Mouse (Mus musculus): ENCODE data around the gene Clic4. TPM values are rescaled to one million over a fixed set of nuclear protein-coding genes. Genes with fewer than 3 reads are reported as not detected.
"Not testable (repeated sequence)": the region's sequence is repeated elsewhere in the genome, so short reads cannot be mapped to it uniquely, and the experiment has no call there.

The Clic4 gene
- polyA plus RNA-seq, 1 experiment from 2014 or later, result 114 TPM

GRCm38 (mm10) chr4:135197857-135198256, 74.8 kb downstream of the Clic4 start:
- no peak for ATAC-seq (replicated peaks)
- Histone ChIP-seq H3K27ac (replicated peaks) (no peak overlapping the region), H3K4me3 (no peak overlapping the region), H3K27me3 (no peaks in the 10 kb centered on the region), H3K9me3 (no peaks in the 10 kb centered on the region), H3K36me3 (no peaks in the 10 kb centered on the region), H3K4me2 (replicated peaks) (no peak overlapping the region), H3K4me1 (no peaks in the 10 kb centered on the region), H3K9ac (replicated peaks) (no peak overlapping the region)
- WGBS, result 77% methylated on average over 8 of the region's 8 CpGs

- Histone ChIP-seq H3K9me3 (no peaks in the 10 kb centered on the region), H3K36me3 (no peaks in the 10 kb centered on the region), H3K9ac (replicated peaks) (no peak overlapping the region), H3K27me3 (no peaks in the 10 kb centered on the region), H3K4me3 (no peak overlapping the region), H3K4me2 (replicated peaks) (no peak overlapping the region), H3K27ac (replicated peaks) (no peak overlapping the region), H3K4me1 (no peaks in the 10 kb centered on the region)
- 88% methylated on average over 5 of the region's 5 CpGs for WGBS
- no peak for ATAC-seq (replicated peaks)
Observed at GRCm38 (mm10) chr4:135192841-135193240, 79.8 kb downstream of the Clic4 start.

DNA sequence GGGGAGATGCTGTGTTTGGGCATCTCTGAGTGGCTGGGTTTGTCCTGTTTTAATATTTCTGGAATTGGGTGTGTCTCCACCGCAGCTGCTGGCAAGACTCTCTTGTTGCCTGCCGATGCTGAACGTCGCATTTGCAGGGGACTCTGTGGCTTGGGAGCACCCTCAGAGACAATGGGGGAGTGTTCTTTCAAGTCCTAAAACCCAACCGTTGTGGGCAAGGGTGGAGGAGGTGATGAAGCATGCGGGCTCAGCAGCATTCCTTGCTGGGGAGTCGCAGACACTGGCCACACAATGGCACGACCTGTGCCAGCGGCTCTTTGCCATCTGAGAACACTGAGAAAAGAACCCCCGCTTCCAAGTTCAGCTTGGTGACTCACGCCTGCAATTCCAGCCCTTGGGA, 81.0 kb downstream of the Clic4 start:
- Histone ChIP-seq H3K9ac (replicated peaks) (no peak overlapping the region), H3K27me3 (no peaks in the 10 kb centered on the region), H3K36me3 (no peaks in the 10 kb centered on the region), H3K4me1 (no peaks in the 10 kb centered on the region), H3K4me2 (replicated peaks) (no peak overlapping the region), H3K4me3 (no peak overlapping the region), H3K9me3 (no peaks in the 10 kb centered on the region), H3K27ac (replicated peaks) (no peak overlapping the region)
- ATAC-seq (replicated peaks), result no peak
- WGBS, result 81% methylated on average over 11 of the region's 11 CpGs

- H3K36me3 ChIP-seq, result no peaks in the 10 kb centered on the region
- H3K9me3 ChIP-seq, result no peaks in the 10 kb centered on the region
- H3K4me2 ChIP-seq (replicated peaks), result no peak overlapping the region
- no peak overlapping the region for H3K9ac ChIP-seq (replicated peaks)
- WGBS, result 83% methylated on average over 1 of the region's 1 CpGs
- H3K27me3 ChIP-seq, result no peaks in the 10 kb centered on the region
- no peak overlapping the region for H3K27ac ChIP-seq (replicated peaks)
- no peaks in the 10 kb centered on the region for H3K4me1 ChIP-seq
- no peak overlapping the region for H3K4me3 ChIP-seq
- ATAC-seq (replicated peaks), result no peak
Observed at GRCm38 (mm10) chr4:135191185-135191584, 81.4 kb downstream of the Clic4 start.

- ATAC-seq (replicated peaks), result no peak
- 93% methylated on average over 1 of the region's 1 CpGs for WGBS
Observed at GRCm38 (mm10) chr4:135190364-135190763, 82.2 kb downstream of the Clic4 start.

GRCm38 (mm10) chr4:135189452-135190008, 83.1 kb downstream of the Clic4 start:
- Histone ChIP-seq H3K4me1 (no peaks in the 10 kb centered on the region), H3K27ac (replicated peaks) (no peak overlapping the region), H3K27me3 (no peaks in the 10 kb centered on the region), H3K9ac (replicated peaks) (no peak overlapping the region), H3K36me3 (no peaks in the 10 kb centered on the region), H3K9me3 (no peaks in the 10 kb centered on the region), H3K4me2 (replicated peaks) (no peak overlapping the region), H3K4me3 (no peak overlapping the region)
- WGBS, result 82% methylated on average over 12 of the region's 12 CpGs
- no peak for ATAC-seq (replicated peaks)

More at GRCm38 (mm10) chr4:135190364-135190763, 82.2 kb downstream of the Clic4 start:
- Histone ChIP-seq H3K27me3 (no peaks in the 10 kb centered on the region), H3K9ac (replicated peaks) (no peak overlapping the region), H3K27ac (replicated peaks) (no peak overlapping the region), H3K9me3 (no peaks in the 10 kb centered on the region), H3K36me3 (no peaks in the 10 kb centered on the region), H3K4me3 (no peak overlapping the region), H3K4me1 (no peaks in the 10 kb centered on the region), H3K4me2 (replicated peaks) (no peak overlapping the region)

DNA sequence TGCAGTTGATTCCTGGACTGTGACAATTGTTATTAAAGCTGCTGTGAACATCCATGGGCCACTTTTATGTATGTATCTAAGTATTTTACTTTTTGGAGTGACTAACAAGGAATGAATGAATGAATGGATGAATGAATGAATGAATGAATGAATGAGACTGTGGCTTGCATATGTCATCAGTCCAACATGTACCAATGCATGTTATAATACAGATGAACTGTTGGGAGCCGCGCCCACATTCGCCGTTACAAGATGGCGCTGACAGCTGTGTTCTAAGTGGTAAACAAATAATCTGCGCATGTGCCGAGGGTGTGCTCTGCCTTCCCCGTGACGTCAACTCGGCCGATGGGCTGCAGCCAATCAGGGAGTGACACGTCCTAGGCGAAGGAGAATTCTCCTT, 88.3 kb downstream of the Clic4 start:
- not testable (repeated sequence) for H3K27me3 ChIP-seq; H3K27ac ChIP-seq (replicated peaks); H3K4me2 ChIP-seq (replicated peaks); H3K9ac ChIP-seq (replicated peaks); H3K4me3 ChIP-seq; H3K4me1 ChIP-seq; H3K9me3 ChIP-seq; H3K36me3 ChIP-seq; ATAC-seq (replicated peaks)
- WGBS, result 97% methylated on average over 5 of the region's 13 CpGs

GRCm38 (mm10) chr4:135181819-135182218, 90.8 kb downstream of the Clic4 start:
- WGBS, result 88% methylated on average over 4 of the region's 4 CpGs
- no peaks in the 10 kb centered on the region for H3K9me3 ChIP-seq
- no peak overlapping the region for H3K27ac ChIP-seq (replicated peaks)

DNA sequence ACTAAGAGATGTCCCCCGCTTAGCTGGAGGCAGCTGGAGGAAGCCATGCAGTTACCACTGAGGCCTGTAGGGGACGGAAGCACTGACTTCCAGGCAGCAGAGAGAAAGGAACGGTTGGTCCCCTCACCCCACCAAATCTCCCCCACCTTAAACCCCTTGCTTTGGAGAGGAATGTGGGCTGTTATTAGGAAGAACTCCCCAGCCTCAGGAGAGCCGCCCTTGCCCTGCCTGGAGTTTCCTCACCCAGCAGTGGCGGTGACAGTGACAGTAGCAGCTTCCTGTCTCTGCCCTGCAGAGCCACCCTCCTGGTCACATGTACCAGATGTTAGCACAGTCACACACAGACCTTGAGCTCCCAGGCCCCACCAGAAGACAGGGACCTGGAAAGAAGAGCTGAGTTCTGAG, 93.5 kb downstream of the Clic4 start:
- H3K4me1 ChIP-seq, result peaks cover 8% of the 10 kb centered on the region
- H3K9ac ChIP-seq (replicated peaks), result no peak overlapping the region
- H3K9me3 ChIP-seq, result no peaks in the 10 kb centered on the region
- H3K4me2 ChIP-seq (replicated peaks), result no peak overlapping the region
- no peak overlapping the region for H3K27ac ChIP-seq (replicated peaks)
- WGBS, result 21% methylated on average over 5 of the region's 5 CpGs
- ATAC-seq (replicated peaks), result no peak
- H3K36me3 ChIP-seq, result no peaks in the 10 kb centered on the region
- H3K27me3 ChIP-seq, result peaks cover 4% of the 10 kb centered on the region
- no peak overlapping the region for H3K4me3 ChIP-seq

More at GRCm38 (mm10) chr4:135181819-135182218, 90.8 kb downstream of the Clic4 start:
- Histone ChIP-seq H3K36me3 (no peaks in the 10 kb centered on the region), H3K27me3 (no peaks in the 10 kb centered on the region), H3K4me3 (no peak overlapping the region), H3K4me1 (no peaks in the 10 kb centered on the region), H3K4me2 (replicated peaks) (no peak overlapping the region), H3K9ac (replicated peaks) (no peak overlapping the region)
- ATAC-seq (replicated peaks), result no peak

GRCm38 (mm10) chr4:135177568-135177967, 95.0 kb downstream of the Clic4 start:
- H3K27ac ChIP-seq (replicated peaks), result no peak overlapping the region
- H3K9ac ChIP-seq (replicated peaks), result no peak overlapping the region
- H3K4me1 ChIP-seq, result peaks cover 8% of the 10 kb centered on the region
- H3K36me3 ChIP-seq, result no peaks in the 10 kb centered on the region
- no peak overlapping the region for H3K4me2 ChIP-seq (replicated peaks)
- no peak for ATAC-seq (replicated peaks)
- peaks cover 6% of the 10 kb centered on the region for H3K27me3 ChIP-seq
- H3K9me3 ChIP-seq, result no peaks in the 10 kb centered on the region
- H3K4me3 ChIP-seq, result no peak overlapping the region

DNA sequence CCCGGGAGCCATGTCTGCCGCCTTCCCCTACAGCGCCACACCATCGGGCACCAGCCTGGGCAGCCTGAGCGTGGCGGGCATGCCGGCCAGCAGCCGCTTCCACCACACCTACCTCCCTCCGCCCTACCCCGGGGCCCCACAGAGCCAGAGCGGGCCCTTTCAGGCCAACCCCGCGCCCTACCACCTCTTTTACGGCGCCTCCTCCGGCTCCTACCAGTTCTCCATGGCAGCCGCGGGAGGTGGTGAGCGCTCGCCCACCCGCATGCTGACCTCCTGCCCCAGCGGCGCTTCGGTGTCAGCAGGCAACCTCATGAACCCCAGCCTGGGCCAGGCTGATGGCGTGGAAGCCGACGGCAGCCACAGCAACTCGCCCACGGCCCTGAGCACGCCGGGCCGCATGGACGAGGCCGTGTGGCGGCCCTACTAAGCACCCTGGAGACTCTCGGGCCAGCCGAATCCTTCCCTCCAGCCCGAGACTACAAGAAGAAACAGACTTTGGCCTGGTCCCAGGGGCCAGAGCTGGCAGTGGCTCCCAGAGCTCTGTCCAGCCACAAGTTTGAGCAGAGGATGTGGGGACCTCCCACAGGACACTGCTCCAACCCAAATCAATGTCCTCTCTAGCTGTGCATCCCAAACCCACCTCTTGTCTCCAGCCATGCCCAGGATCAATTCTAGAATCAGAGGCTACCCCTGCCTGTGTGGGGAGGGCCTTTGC, 97.1 kb downstream of the Clic4 start:
- Histone ChIP-seq H3K27ac (replicated peaks) (no peak overlapping the region), H3K4me1 (peaks cover 8% of the 10 kb centered on the region), H3K4me2 (replicated peaks) (peak overlapping the region; percentile 47), H3K27me3 (peaks cover 6% of the 10 kb centered on the region), H3K36me3 (no peaks in the 10 kb centered on the region), H3K9ac (replicated peaks) (peak overlapping the region; percentile 22; the same call in 1 of the 2 replicates), H3K4me3 (peak overlapping the region; percentile 22), H3K9me3 (no peaks in the 10 kb centered on the region)
- 7% methylated on average over 38 of the region's 38 CpGs for WGBS
- no peak for ATAC-seq (replicated peaks)

DNA sequence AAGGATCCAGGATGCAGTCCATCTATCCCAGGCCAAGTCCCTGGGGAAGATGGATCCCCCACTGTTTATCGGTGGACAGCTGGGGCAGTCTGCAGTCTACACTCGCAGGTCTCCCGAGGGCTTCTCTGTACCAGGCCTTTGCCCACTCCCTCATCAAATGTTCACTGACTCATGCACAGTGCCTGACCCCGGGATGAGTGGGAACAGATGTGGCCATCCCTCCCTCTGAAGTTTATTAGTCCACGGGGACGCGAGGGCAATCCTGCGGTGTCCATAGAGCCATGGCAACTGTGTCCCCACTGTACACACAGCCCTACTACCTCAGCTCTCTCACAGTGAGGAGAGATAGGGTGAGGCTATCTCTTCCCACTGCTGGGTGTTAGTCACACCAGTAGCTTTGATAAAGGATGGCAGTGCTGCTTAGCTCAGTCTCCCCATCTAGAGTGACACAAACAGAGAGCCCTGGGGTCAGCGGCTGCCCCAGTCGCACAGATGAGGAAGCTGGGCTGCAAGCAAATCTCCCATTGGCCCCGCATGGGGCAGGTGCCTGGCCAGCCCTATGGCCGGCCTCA, 101.2 kb downstream of the Clic4 start:
- no peaks in the 10 kb centered on the region for H3K9me3 ChIP-seq
- H3K27ac ChIP-seq (replicated peaks), result no peak overlapping the region
- peaks cover 18% of the 10 kb centered on the region for H3K4me1 ChIP-seq
- H3K36me3 ChIP-seq, result no peaks in the 10 kb centered on the region
- H3K27me3 ChIP-seq, result peaks cover 33% of the 10 kb centered on the region
- H3K4me2 ChIP-seq (replicated peaks), result no peak overlapping the region
- WGBS, result 80% methylated on average over 12 of the region's 12 CpGs
- H3K4me3 ChIP-seq, result no peak overlapping the region
- no peak for ATAC-seq (replicated peaks)
- H3K9ac ChIP-seq (replicated peaks), result no peak overlapping the region

Measured in forebrain, embryonic 15.5 days (tissue).